In genomic region chr17:7579031-7579430, GRCm38 (mm10) we compare ENCODE assay signal across 17 mouse cellular contexts.
"Had no signal": no experiment of that assay in that cellular context is flagged by ENCODE, and none has a peak within 500 bp of the region (broad histone marks: within the 10 kb centered on the region; RNA-seq: fewer than 3 reads in every experiment).

No protein-coding gene starts in this region.

- H3K4me2 ChIP-seq: limb, embryonic 15.5 days; midbrain, embryonic 11.5 days; midbrain, embryonic 15.5 days; neural tube, embryonic 13.5 days; stomach, embryonic 15.5 days had no signal

- H3K36me3 ChIP-seq: limb, embryonic 15.5 days; midbrain, embryonic 15.5 days; neural tube, embryonic 13.5 days; stomach, embryonic 15.5 days had no signal

- H3K9ac ChIP-seq: limb, embryonic 15.5 days; liver, embryonic 14.5 days; midbrain, embryonic 15.5 days; neural tube, embryonic 13.5 days; stomach, embryonic 15.5 days had no signal

- H3K27ac ChIP-seq: kidney, postnatal 0 days; limb, embryonic 15.5 days; liver, embryonic 14.5 days; midbrain, embryonic 15.5 days; neural tube, embryonic 13.5 days; stomach, embryonic 15.5 days had no signal

- H3K4me3 ChIP-seq: limb, embryonic 15.5 days; midbrain, embryonic 15.5 days; neural tube, embryonic 13.5 days; stomach, embryonic 15.5 days had no signal

- ATAC-seq: lung, postnatal 0 days; midbrain, embryonic 15.5 days had no signal

- DNase-seq: kidney, adult 9 months; kidney, postnatal 36 days; layer of hippocampus, adult 9-11 months; layer of hippocampus, postnatal 36 days; lung, adult 2 months; lung, postnatal 36 days; right cerebral cortex, postnatal 14 days; thymus, adult 2 months; thymus, postnatal 25 days had no signal

- H3K9me3 ChIP-seq: limb, embryonic 15.5 days; midbrain, embryonic 15.5 days; neural tube, embryonic 13.5 days; stomach, embryonic 15.5 days had no signal

- H3K4me1 ChIP-seq: midbrain, embryonic 15.5 days; neural tube, embryonic 13.5 days had no signal

- H3K27me3 ChIP-seq: limb, embryonic 15.5 days; midbrain, embryonic 15.5 days; neural tube, embryonic 13.5 days; stomach, embryonic 15.5 days had no signal
